Mouse (Mus musculus) liver, adult 2 months (tissue): ENCODE data around the gene Chmp2a.

Experiments
- CTCF ChIP-seq: fragments of 200-500 bp; IDR thresholded peaks from 2 replicates; pipeline ENCODE4 v1.5.1; 2011; ENCODE audit warnings: low read depth, low read length, control low read depth
- POLR2A ChIP-seq: fragments of 200-500 bp; IDR thresholded peaks from 2 replicates; pipeline ENCODE4 v1.6.1; 2011; ENCODE audit warnings: low read length, control low read depth; ENCODE audit not compliant: insufficient read depth; ENCODE audit errors: extremely low read depth

GRCm38 (mm10) chr7:13037366-13037765, 2.8 kb upstream of the Chmp2a start:
- no peak for TF ChIP-seq CTCF
- no peak for TF ChIP-seq POLR2A
